17 mouse cellular contexts compared by ENCODE assay signal in the genomic region with DNA sequence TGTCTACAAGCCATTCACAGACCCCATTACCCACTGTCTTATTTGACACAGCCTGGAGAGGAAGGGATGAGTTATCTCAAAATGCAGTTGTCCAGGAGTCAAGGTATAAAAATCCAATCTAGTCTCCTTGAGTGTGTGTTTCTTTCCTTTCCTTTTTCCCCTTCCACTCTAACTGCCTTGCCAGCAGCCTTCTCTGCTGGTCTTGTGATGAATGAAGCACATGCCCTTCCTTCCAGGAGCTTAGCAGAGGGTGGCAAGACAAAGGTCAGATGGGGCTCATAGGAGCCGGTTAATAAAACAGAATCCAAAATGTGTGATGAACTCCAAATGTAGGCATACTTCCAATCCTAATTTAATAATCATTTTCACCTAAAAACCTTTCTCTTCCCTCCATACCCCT.
"Had no signal": no experiment of that assay in that cellular context is flagged by ENCODE, and none has a peak within 500 bp of the region (broad histone marks: within the 10 kb centered on the region; RNA-seq: fewer than 3 reads in every experiment).

No protein-coding gene starts in this region.

- H3K4me3 ChIP-seq: lung, embryonic 15.5 days; megakaryocyte, embryonic 14.5 days; midbrain, embryonic 13.5 days; midbrain, embryonic 15.5 days; neural tube, embryonic 12.5 days; stomach, embryonic 15.5 days had no signal

- H3K9ac ChIP-seq: lung, embryonic 15.5 days; midbrain, embryonic 13.5 days; midbrain, embryonic 15.5 days; neural tube, embryonic 12.5 days; stomach, embryonic 15.5 days had no signal

- H3K4me1 ChIP-seq: stomach, embryonic 15.5 days had no signal

- H3K27me3 ChIP-seq: lung, embryonic 15.5 days; midbrain, embryonic 13.5 days; midbrain, embryonic 15.5 days; neural tube, embryonic 12.5 days; stomach, embryonic 15.5 days had no signal

- ATAC-seq: lung, postnatal 0 days; midbrain, embryonic 13.5 days; midbrain, embryonic 15.5 days had no signal

- DNase-seq: lung, adult 2 months; lung, postnatal 14 days; lung, postnatal 36 days; right cerebral cortex, postnatal 14 days; thymus, adult 2 months; thymus, postnatal 25 days; thymus, postnatal 4 days had no signal

- H3K9me3 ChIP-seq: lung, embryonic 15.5 days; midbrain, embryonic 13.5 days; midbrain, embryonic 15.5 days; neural tube, embryonic 12.5 days; stomach, embryonic 15.5 days had no signal

- H3K36me3 ChIP-seq: lung, embryonic 15.5 days; midbrain, embryonic 13.5 days; midbrain, embryonic 15.5 days; neural tube, embryonic 12.5 days; stomach, embryonic 15.5 days had no signal

- H3K4me2 ChIP-seq: lung, embryonic 15.5 days; midbrain, embryonic 11.5 days; midbrain, embryonic 13.5 days; midbrain, embryonic 15.5 days; neural tube, embryonic 12.5 days; stomach, embryonic 15.5 days had no signal

- H3K27ac ChIP-seq: lung, embryonic 15.5 days; macrophage; midbrain, embryonic 13.5 days; midbrain, embryonic 15.5 days; neural tube, embryonic 12.5 days; stomach, embryonic 15.5 days; stomach, postnatal 0 days had no signal
